Mouse (Mus musculus): ENCODE measurements at regions not wholly inside any gene's neighbourhood (a gene's known extent, or its start where the extent isn't known, plus 50 kb on each side); places are given as distances from the start of the nearest gene placed in this dataset.

DNA sequence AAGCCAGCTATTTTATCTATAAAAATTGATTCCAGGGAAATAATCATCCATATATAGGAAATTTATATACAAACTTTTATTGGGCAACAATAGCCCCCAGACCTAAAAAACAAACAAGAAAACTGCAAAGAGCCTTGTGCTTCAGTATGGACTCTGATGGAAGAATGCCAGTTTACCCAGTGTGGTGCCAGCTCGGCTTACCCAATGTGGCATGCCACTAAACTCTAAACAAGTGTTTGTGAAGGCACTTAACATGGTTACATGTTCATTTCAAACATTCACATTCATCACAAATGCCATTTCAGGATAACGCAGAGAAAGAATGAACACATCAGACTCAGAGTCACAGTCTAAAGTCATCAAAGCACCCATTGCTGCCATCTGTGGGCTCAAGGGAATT, 93.0 kb upstream of the Irx6 start:
- H3K9me3 ChIP-seq (replicated peaks; ENCODE audit: control insufficient read depth, low read length) = no peaks in the 10 kb centered on the region
- no peak overlapping the region for H3K4me3 ChIP-seq (ENCODE audit: low read depth, low read length)
- no peaks in the 10 kb centered on the region for H3K4me1 ChIP-seq (ENCODE audit: control insufficient read depth, insufficient read depth, low read length)
- H3K4me2 ChIP-seq (ENCODE audit: low read depth, low read length) = no peak overlapping the region
- H3K36me3 ChIP-seq (replicated peaks; ENCODE audit: control insufficient read depth, insufficient read depth, low read depth, low read length) = no peaks in the 10 kb centered on the region
- no peak overlapping the region for H3K9ac ChIP-seq (replicated peaks; ENCODE audit: low read length)
- no peak overlapping the region for H3K27ac ChIP-seq (replicated peaks; ENCODE audit: low read depth, low read length)
- H3K27me3 ChIP-seq (ENCODE audit: control insufficient read depth, insufficient read depth, low read length) = no peaks in the 10 kb centered on the region
- 85% methylated on average over 2 of the region's 2 CpGs for WGBS
- DNase-seq (ENCODE audit: low spot score) (no peak), ATAC-seq (replicated peaks; ENCODE audit: insufficient number of reproducible peaks, low FRiP score, low TSS enrichment, low read depth) (no peak)

- ATAC-seq (replicated peaks; ENCODE audit: insufficient number of reproducible peaks, low FRiP score, low TSS enrichment, low read depth) = no peak
- Histone ChIP-seq H3K9ac (replicated peaks; ENCODE audit: low read length) (no peak overlapping the region), H3K27me3 (ENCODE audit: control insufficient read depth, insufficient read depth, low read length) (no peaks in the 10 kb centered on the region), H3K27ac (replicated peaks; ENCODE audit: low read depth, low read length) (no peak overlapping the region), H3K4me1 (ENCODE audit: control insufficient read depth, insufficient read depth, low read length) (no peaks in the 10 kb centered on the region), H3K9me3 (replicated peaks; ENCODE audit: control insufficient read depth, low read length) (no peaks in the 10 kb centered on the region), H3K4me2 (ENCODE audit: low read depth, low read length) (no peak overlapping the region), H3K36me3 (replicated peaks; ENCODE audit: control insufficient read depth, insufficient read depth, low read depth, low read length) (no peaks in the 10 kb centered on the region), H3K4me3 (ENCODE audit: low read depth, low read length) (no peak overlapping the region)
- DNase-seq (ENCODE audit: low spot score) = no peak
- WGBS = 84% methylated on average over 3 of the region's 3 CpGs
Observed at GRCm38 (mm10) chr8:92600766-92601165, 73.3 kb upstream of the Irx6 start.

DNA sequence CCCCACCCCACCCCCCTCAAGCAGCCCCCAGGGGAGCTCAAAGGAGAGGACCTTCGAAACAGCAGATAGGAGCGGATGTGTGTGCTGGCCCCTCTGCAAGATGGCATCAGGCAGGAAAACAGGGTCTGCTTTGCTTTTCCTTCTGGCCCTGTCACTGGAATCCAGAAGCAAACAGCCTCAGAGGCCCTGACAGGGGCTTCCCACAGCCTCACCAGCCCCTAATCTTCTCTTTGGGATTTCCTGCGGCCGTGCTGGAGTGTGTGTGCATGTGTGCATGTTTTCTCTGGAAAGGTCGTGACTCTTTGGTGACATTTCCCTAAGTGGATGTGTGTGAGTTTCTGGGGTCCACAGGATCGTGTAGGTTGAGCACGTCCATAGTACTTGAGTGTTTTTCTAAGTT, 71.1 kb upstream of the Irx6 start:
- Histone ChIP-seq H3K4me1 (ENCODE audit: control insufficient read depth, insufficient read depth, low read length) (no peaks in the 10 kb centered on the region), H3K4me3 (ENCODE audit: low read depth, low read length) (no peak overlapping the region), H3K27ac (replicated peaks; ENCODE audit: low read depth, low read length) (no peak overlapping the region), H3K4me2 (ENCODE audit: low read depth, low read length) (no peak overlapping the region), H3K9me3 (replicated peaks; ENCODE audit: control insufficient read depth, low read length) (no peaks in the 10 kb centered on the region), H3K36me3 (replicated peaks; ENCODE audit: control insufficient read depth, insufficient read depth, low read depth, low read length) (no peaks in the 10 kb centered on the region), H3K9ac (replicated peaks; ENCODE audit: low read length) (no peak overlapping the region), H3K27me3 (ENCODE audit: control insufficient read depth, insufficient read depth, low read length) (no peaks in the 10 kb centered on the region)
- 45% methylated on average over 7 of the region's 7 CpGs for WGBS
- no peak for DNase-seq (ENCODE audit: low spot score)
- no peak for ATAC-seq (replicated peaks; ENCODE audit: insufficient number of reproducible peaks, low FRiP score, low TSS enrichment, low read depth)

GRCm38 (mm10) chr8:92605631-92606030, 68.5 kb upstream of the Irx6 start:
- WGBS = 90% methylated on average over 5 of the region's 5 CpGs

DNA sequence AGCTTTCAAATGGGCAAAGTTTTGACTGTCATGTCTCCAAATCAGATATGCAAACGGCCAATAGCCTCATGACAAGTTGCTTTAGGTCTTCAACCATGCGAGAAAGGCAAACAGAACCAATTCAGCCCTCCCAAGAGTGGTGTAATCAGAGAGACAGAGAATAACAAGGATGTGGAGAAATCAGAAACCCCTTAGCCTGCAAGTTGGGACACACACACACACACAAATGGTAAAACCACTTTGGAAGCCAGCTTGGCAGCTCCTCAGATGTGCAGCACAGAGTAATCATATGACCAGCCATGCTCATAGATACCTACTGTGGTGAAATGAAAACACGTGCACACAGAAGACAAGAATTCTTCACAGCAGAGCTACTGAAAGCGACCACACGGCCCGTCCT, 66.5 kb upstream of the Irx6 start:
- H3K4me2 ChIP-seq (ENCODE audit: low read depth, low read length) = no peak overlapping the region
- 80% methylated on average over 6 of the region's 6 CpGs for WGBS
- no peak for DNase-seq (ENCODE audit: low spot score)

More at GRCm38 (mm10) chr8:92605631-92606030, 68.5 kb upstream of the Irx6 start:
- no peak for ATAC-seq (replicated peaks; ENCODE audit: insufficient number of reproducible peaks, low FRiP score, low TSS enrichment, low read depth)
- Histone ChIP-seq H3K27ac (replicated peaks; ENCODE audit: low read depth, low read length) (no peak overlapping the region), H3K27me3 (ENCODE audit: control insufficient read depth, insufficient read depth, low read length) (no peaks in the 10 kb centered on the region), H3K9ac (replicated peaks; ENCODE audit: low read length) (no peak overlapping the region), H3K4me2 (ENCODE audit: low read depth, low read length) (no peak overlapping the region), H3K4me3 (ENCODE audit: low read depth, low read length) (no peak overlapping the region), H3K36me3 (replicated peaks; ENCODE audit: control insufficient read depth, insufficient read depth, low read depth, low read length) (no peaks in the 10 kb centered on the region), H3K4me1 (ENCODE audit: control insufficient read depth, insufficient read depth, low read length) (no peaks in the 10 kb centered on the region), H3K9me3 (replicated peaks; ENCODE audit: control insufficient read depth, low read length) (no peaks in the 10 kb centered on the region)
- DNase-seq (ENCODE audit: low spot score) = no peak

GRCm38 (mm10) chr8:92609908-92610307, 64.2 kb upstream of the Irx6 start:
- Histone ChIP-seq H3K27me3 (ENCODE audit: control insufficient read depth, insufficient read depth, low read length) (no peaks in the 10 kb centered on the region; the same call in 1 of the 2 replicates), H3K27ac (replicated peaks; ENCODE audit: low read depth, low read length) (no peak overlapping the region), H3K9me3 (replicated peaks; ENCODE audit: control insufficient read depth, low read length) (no peaks in the 10 kb centered on the region), H3K4me3 (ENCODE audit: low read depth, low read length) (no peak overlapping the region), H3K36me3 (replicated peaks; ENCODE audit: control insufficient read depth, insufficient read depth, low read depth, low read length) (no peaks in the 10 kb centered on the region), H3K4me2 (ENCODE audit: low read depth, low read length) (no peak overlapping the region), H3K9ac (replicated peaks; ENCODE audit: low read length) (no peak overlapping the region), H3K4me1 (ENCODE audit: control insufficient read depth, insufficient read depth, low read length) (no peaks in the 10 kb centered on the region)
- WGBS = 76% methylated on average over 2 of the region's 2 CpGs
- DNase-seq (ENCODE audit: low spot score) (no peak), ATAC-seq (replicated peaks; ENCODE audit: insufficient number of reproducible peaks, low FRiP score, low TSS enrichment, low read depth) (no peak)

More for the DNA sequence above, 66.5 kb upstream of the Irx6 start:
- Histone ChIP-seq H3K9me3 (replicated peaks; ENCODE audit: control insufficient read depth, low read length) (no peaks in the 10 kb centered on the region), H3K9ac (replicated peaks; ENCODE audit: low read length) (no peak overlapping the region), H3K27me3 (ENCODE audit: control insufficient read depth, insufficient read depth, low read length) (no peaks in the 10 kb centered on the region; the same call in 1 of the 2 replicates), H3K36me3 (replicated peaks; ENCODE audit: control insufficient read depth, insufficient read depth, low read depth, low read length) (no peaks in the 10 kb centered on the region), H3K27ac (replicated peaks; ENCODE audit: low read depth, low read length) (no peak overlapping the region), H3K4me1 (ENCODE audit: control insufficient read depth, insufficient read depth, low read length) (no peaks in the 10 kb centered on the region), H3K4me3 (ENCODE audit: low read depth, low read length) (no peak overlapping the region)
- no peak for ATAC-seq (replicated peaks; ENCODE audit: insufficient number of reproducible peaks, low FRiP score, low TSS enrichment, low read depth)

DNA sequence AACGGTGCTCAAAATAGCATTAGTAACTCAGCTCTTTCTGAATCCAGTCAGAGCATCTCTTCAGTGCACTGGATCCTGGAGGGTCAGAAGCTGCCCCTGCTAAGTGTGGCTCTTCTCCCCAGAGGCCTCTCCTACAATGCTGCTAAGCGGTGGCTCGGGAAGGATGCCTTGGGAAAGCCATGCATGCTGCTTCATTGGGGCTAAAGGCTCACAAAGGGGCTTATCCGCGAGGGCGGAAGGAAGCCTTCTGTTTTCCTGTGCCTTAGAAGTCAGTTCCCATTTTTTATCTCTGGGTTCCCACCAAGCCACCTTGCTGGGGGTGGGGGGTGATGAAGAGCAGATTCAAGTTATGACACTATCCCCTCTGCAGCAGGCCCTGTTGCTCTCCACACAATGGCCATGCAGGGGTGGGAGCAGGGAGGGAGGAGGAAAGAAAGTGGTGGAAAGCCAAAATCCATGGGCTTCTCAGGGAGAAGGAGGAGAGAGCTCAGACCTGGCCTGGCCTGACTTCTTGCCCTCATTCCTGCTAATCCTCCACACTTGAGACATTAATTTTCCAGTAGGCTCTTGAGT, 63.5 kb upstream of the Irx6 start:
- Histone ChIP-seq H3K4me3 (ENCODE audit: low read depth, low read length) (no peak overlapping the region), H3K9me3 (replicated peaks; ENCODE audit: control insufficient read depth, low read length) (no peaks in the 10 kb centered on the region), H3K4me2 (ENCODE audit: low read depth, low read length) (no peak overlapping the region), H3K27ac (replicated peaks; ENCODE audit: low read depth, low read length) (no peak overlapping the region), H3K36me3 (replicated peaks; ENCODE audit: control insufficient read depth, insufficient read depth, low read depth, low read length) (no peaks in the 10 kb centered on the region), H3K9ac (replicated peaks; ENCODE audit: low read length) (no peak overlapping the region), H3K4me1 (ENCODE audit: control insufficient read depth, insufficient read depth, low read length) (no peaks in the 10 kb centered on the region), H3K27me3 (ENCODE audit: control insufficient read depth, insufficient read depth, low read length) (no peaks in the 10 kb centered on the region; the same call in 1 of the 2 replicates)
- 46% methylated on average over 6 of the region's 6 CpGs for WGBS
- ATAC-seq (replicated peaks; ENCODE audit: insufficient number of reproducible peaks, low FRiP score, low TSS enrichment, low read depth) (no peak), DNase-seq (ENCODE audit: low spot score) (no peak)

- no peak overlapping the region for H3K9ac ChIP-seq (replicated peaks; ENCODE audit: low read length)
- no peaks in the 10 kb centered on the region for H3K4me1 ChIP-seq (ENCODE audit: control insufficient read depth, insufficient read depth, low read length)
- H3K9me3 ChIP-seq (replicated peaks; ENCODE audit: control insufficient read depth, low read length) = no peaks in the 10 kb centered on the region
- ATAC-seq (replicated peaks; ENCODE audit: insufficient number of reproducible peaks, low FRiP score, low TSS enrichment, low read depth) (no peak), DNase-seq (ENCODE audit: low spot score) (peak; percentile 56)
- H3K4me3 ChIP-seq (ENCODE audit: low read depth, low read length) = no peak overlapping the region
- WGBS = 26% methylated on average over 4 of the region's 4 CpGs
- no peaks in the 10 kb centered on the region; the same call in 1 of the 2 replicates for H3K27me3 ChIP-seq (ENCODE audit: control insufficient read depth, insufficient read depth, low read length)
- H3K36me3 ChIP-seq (replicated peaks; ENCODE audit: control insufficient read depth, insufficient read depth, low read depth, low read length) = no peaks in the 10 kb centered on the region
- H3K27ac ChIP-seq (replicated peaks; ENCODE audit: low read depth, low read length) = no peak overlapping the region
- no peak overlapping the region for H3K4me2 ChIP-seq (ENCODE audit: low read depth, low read length)
Observed at GRCm38 (mm10) chr8:92613486-92613885, 60.6 kb upstream of the Irx6 start.

Measured in embryonic facial prominence, embryonic 11.5 days (tissue).